Mouse (Mus musculus) liver, embryonic 16.5 days (tissue): Measurements from ENCODE around the gene Cdc42bpg. TPM values are rescaled to one million over a fixed set of nuclear protein-coding genes. Genes with fewer than 3 reads are reported as not detected.
"Not testable (repeated sequence)": the region's sequence is repeated elsewhere in the genome, so short reads cannot be mapped to it uniquely, and the experiment has no call there.

Experiments used
- ATAC-seq: fragments of 200-750 bp; cut with Nextera tagmentation; 2 replicates; pipeline ENCODE4 v1.8.0; 2017; ENCODE audit warnings: low read depth, mild to moderate bottlenecking, moderate number of reproducible peaks, moderate library complexity
- H3K27ac ChIP-seq: fragments of 300-500 bp; sonication (generic); 2 replicates; pipeline ENCODE4 v1.5.1; 2014; ENCODE audit warnings: mild to moderate bottlenecking, low read length
- H3K27me3 ChIP-seq: fragments of 300-500 bp; sonication (generic); 2 replicates; pipeline ENCODE4 v1.6.1; 2014; ENCODE audit warnings: low read depth, low read length, mixed read lengths; ENCODE audit not compliant: control insufficient read depth, insufficient read depth
- H3K36me3 ChIP-seq: fragments of 300-500 bp; sonication (generic); 2 replicates; pipeline ENCODE4 v1.6.1; 2014; ENCODE audit warnings: mild to moderate bottlenecking; ENCODE audit not compliant: control insufficient read depth, insufficient read depth
- H3K4me1 ChIP-seq: fragments of 300-500 bp; sonication (generic); 2 replicates; pipeline ENCODE4 v1.6.1; 2014; ENCODE audit warnings: low read depth, low read length, mixed read lengths; ENCODE audit not compliant: control insufficient read depth
- H3K4me2 ChIP-seq: fragments of 300-500 bp; sonication (generic); 2 replicates; pipeline ENCODE4 v1.6.1; 2014; ENCODE audit warnings: low read depth, low read length, mixed read lengths
- H3K4me3 ChIP-seq: fragments of 300-500 bp; sonication (generic); 2 replicates; pipeline ENCODE4 v1.5.1; 2014; ENCODE audit warnings: low read depth, mild to moderate bottlenecking, low read length
- H3K9ac ChIP-seq: fragments of 300-500 bp; sonication (generic); 2 replicates; pipeline ENCODE4 v1.6.1; 2014; ENCODE audit warnings: low read depth, low read length
- H3K9me3 ChIP-seq: fragments of 300-500 bp; sonication (generic); replicated peaks from 2 replicates; pipeline ENCODE4 v1.6.1; 2016; ENCODE audit warnings: low read length; ENCODE audit not compliant: control insufficient read depth
- WGBS: fragments of 180-500 bp; shearing (Covaris S2); extraction: QIAGEN DNeasy Blood & Tissue Kit; methylation state at CpG from one replicate; pipeline ENCODE4 v1.1.7; 2014; ENCODE audit not compliant: insufficient replicate concordance; 5-methylcytosine and 5-hydroxymethylcytosine counted together
- polyA plus RNA-seq: library from polyadenylated mRNA; unstranded; fragments of >200 nt; fragmentation: Nextera tagmentation; extraction: Ambion mirVana; gene quantifications from 2 replicates; pipeline ENCODE4 v1.2.1, GENCODE M21; 2015

The Cdc42bpg gene
- polyA plus RNA-seq, 1 experiment from 2014 or later: 0.34 TPM

- no peaks in the 10 kb centered on the region for H3K27me3 ChIP-seq
- no peak overlapping the region for H3K4me2 ChIP-seq
- H3K9me3 ChIP-seq: no peaks in the 10 kb centered on the region
- peak overlapping the region; percentile 33; the same call in 1 of the 2 replicates for H3K9ac ChIP-seq
- H3K4me3 ChIP-seq: no peak overlapping the region
- H3K36me3 ChIP-seq: peaks cover 13% of the 10 kb centered on the region
- H3K27ac ChIP-seq: peak overlapping the region; percentile 10
- WGBS: 72% methylated on average over 14 of the region's 14 CpGs
- ATAC-seq: no peak
- peaks cover 73% of the 10 kb centered on the region for H3K4me1 ChIP-seq
Observed at GRCm38 (mm10) chr19:6289696-6290238, 16.5 kb upstream of the Cdc42bpg start.

DNA sequence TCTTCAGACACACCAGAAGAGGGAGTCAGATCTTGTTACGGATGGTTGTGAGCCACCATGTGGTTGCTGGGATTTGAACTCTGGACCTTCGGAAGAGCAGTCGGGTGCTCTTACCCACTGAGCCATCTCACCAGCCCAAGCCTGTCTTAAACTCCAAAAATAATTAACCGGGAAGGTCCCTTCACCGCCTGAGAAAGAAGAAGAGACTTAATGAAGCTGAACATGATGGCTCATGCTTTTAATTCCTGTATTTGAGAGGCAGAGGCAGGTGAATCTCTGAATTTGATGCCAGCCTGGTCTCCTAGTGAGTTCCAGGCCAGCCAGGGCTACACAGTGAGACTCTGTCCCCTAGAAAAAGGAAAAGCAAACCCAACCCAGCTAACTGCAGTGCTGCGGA, 15.5 kb upstream of the Cdc42bpg start:
- 82% methylated on average over 5 of the region's 6 CpGs for WGBS

DNA sequence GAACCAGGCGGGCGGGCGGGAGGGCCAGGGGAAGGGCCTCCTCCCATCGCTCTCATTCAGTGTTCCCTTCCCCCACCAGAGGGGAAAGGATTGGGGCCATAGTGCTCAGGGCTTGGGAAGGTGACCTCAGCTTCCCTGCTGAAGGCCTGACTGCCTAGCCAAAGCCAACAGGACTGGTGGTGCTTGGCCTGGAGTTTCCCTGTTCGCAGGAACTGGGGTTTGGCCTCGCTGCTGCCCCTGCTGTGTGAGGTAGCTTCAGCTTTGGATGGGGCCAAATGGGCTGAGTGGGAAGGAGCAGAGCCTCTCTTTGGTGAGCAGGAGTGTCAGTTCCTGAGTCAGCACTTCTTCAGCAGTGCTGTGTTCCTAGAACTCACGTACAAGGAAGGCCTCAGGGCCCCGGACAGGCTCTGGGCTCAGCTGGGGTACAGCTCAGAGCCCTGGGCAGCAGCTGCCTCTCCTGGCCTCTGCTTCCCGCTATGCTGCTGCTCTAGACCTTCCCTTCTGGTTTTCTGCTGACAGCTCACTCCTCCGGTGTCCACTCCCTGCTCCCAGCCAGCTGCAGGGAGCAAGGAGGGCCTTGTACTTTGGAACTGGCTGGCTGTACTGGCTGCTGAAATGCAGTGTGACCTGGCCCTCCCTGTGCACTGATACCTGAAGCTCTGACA, 15.0 kb upstream of the Cdc42bpg start:
- H3K4me3 ChIP-seq: no peak overlapping the region
- WGBS: 38% methylated on average over 10 of the region's 10 CpGs

More for the DNA sequence above, 15.5 kb upstream of the Cdc42bpg start:
- Histone ChIP-seq H3K36me3 (peaks cover 22% of the 10 kb centered on the region), H3K4me1 (peaks cover 65% of the 10 kb centered on the region), H3K4me2 (peak overlapping the region; percentile 28), H3K9ac (peak overlapping the region; percentile 49), H3K27ac (peak overlapping the region; percentile 88)
- H3K27me3 ChIP-seq, H3K9me3 ChIP-seq, ATAC-seq, H3K4me3 ChIP-seq: not testable (repeated sequence)

GRCm38 (mm10) chr19:6292262-6292661, 14.0 kb upstream of the Cdc42bpg start:
- ATAC-seq: no peak
- H3K4me2 ChIP-seq: no peak overlapping the region
- 81% methylated on average over 5 of the region's 5 CpGs for WGBS
- peak overlapping the region; percentile 88 for H3K27ac ChIP-seq
- no peak overlapping the region for H3K4me3 ChIP-seq
- no peaks in the 10 kb centered on the region for H3K9me3 ChIP-seq
- H3K27me3 ChIP-seq: no peaks in the 10 kb centered on the region
- peaks cover 65% of the 10 kb centered on the region for H3K4me1 ChIP-seq
- peaks cover 29% of the 10 kb centered on the region for H3K36me3 ChIP-seq
- H3K9ac ChIP-seq: no peak overlapping the region

More for the DNA sequence above, 15.0 kb upstream of the Cdc42bpg start:
- Histone ChIP-seq H3K9ac (peak overlapping the region; percentile 49), H3K4me2 (peak overlapping the region; percentile 28), H3K36me3 (peaks cover 27% of the 10 kb centered on the region), H3K4me1 (peaks cover 65% of the 10 kb centered on the region), H3K9me3 (no peaks in the 10 kb centered on the region), H3K27me3 (no peaks in the 10 kb centered on the region), H3K27ac (peak overlapping the region; percentile 88)
- ATAC-seq: peak; percentile 83

DNA sequence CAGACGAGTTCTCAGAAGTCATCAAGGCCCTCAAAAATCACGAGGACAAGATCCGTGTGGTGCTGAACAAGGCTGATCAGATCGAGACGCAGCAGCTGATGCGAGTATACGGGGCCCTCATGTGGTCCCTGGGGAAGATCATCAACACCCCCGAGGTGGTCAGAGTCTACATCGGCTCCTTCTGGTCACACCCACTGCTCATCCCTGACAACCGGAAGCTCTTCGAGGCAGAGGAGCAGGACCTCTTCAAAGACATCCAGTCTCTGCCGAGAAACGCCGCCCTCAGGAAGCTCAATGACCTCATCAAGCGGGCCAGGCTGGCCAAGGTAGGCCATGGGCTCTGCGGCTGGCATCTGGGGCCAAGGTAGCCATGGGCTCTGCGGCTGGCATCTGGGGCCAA, 12.0 kb upstream of the Cdc42bpg start:
- WGBS: 87% methylated on average over 17 of the region's 17 CpGs
- no peaks in the 10 kb centered on the region for H3K27me3 ChIP-seq
- H3K9ac ChIP-seq: no peak overlapping the region
- no peaks in the 10 kb centered on the region for H3K9me3 ChIP-seq
- H3K4me2 ChIP-seq: no peak overlapping the region
- peaks cover 36% of the 10 kb centered on the region for H3K36me3 ChIP-seq
- H3K4me1 ChIP-seq: peaks cover 68% of the 10 kb centered on the region
- no peak overlapping the region for H3K27ac ChIP-seq
- H3K4me3 ChIP-seq: no peak overlapping the region
- no peak for ATAC-seq

DNA sequence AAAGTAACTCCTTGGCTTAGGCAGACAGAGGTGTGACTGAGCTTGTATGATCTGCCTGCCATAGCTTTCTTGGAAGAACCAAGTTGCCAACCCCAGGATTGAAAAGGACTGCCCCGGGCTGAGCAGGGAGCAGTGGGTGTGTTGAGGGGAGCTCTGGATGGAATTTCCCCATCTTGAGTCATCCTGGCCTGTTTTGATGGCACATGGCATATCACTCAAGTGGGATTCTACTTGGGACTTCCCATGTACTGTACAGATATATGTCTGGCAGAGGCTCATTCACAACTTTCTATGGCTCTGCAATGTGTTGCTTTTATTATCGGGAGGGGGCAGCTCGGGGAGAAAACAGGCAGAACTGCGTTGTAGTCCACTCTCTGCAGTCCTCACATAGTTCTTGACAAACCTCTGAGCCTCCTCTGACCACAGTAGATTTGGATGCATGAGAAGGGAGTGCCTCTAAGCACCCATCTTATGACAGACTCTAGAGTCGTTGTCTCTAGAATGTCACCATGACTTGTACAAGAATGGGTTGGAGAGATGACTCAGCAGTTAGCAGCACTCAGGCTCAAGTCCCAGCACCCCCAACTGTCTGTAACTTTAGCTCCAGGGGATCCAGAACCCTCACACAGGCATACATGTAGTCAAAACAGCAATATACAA, 9.6 kb upstream of the Cdc42bpg start:
- peaks cover 69% of the 10 kb centered on the region for H3K4me1 ChIP-seq
- no peaks in the 10 kb centered on the region for H3K9me3 ChIP-seq
- 0 out of 2 replicates have a peak overlapping the region, but pooled peaks have one; percentile 25 for H3K4me2 ChIP-seq
- ATAC-seq: peak; percentile 40
- peaks cover 35% of the 10 kb centered on the region for H3K36me3 ChIP-seq
- H3K4me3 ChIP-seq: no peak overlapping the region
- no peaks in the 10 kb centered on the region for H3K27me3 ChIP-seq
- peak overlapping the region; percentile 34 for H3K9ac ChIP-seq
- WGBS: 65% methylated on average over 5 of the region's 5 CpGs
- H3K27ac ChIP-seq: peak overlapping the region; percentile 89

DNA sequence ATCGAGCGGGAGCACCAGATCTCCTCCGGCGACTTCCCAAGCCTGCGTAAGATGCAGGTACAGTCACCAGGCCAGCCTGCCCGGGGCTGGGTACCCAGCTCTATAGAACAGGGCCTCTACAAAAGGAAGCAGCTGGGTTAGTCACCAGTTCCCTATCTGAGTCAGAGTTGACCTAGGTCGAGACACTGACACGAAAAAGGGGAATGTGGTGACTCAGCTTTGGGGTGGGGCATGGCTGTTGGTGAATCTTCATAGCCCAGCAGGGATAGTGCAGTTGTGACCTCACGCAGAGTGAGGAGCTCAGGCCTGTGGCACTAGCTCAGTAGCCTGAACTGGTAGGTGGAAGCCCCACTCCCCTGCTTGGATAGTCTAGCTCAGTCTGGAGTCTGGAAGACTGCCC, 8.6 kb upstream of the Cdc42bpg start:
- Histone ChIP-seq H3K36me3 (peaks cover 35% of the 10 kb centered on the region), H3K9me3 (no peaks in the 10 kb centered on the region), H3K9ac (peak overlapping the region; percentile 44), H3K4me2 (peak overlapping the region; percentile 25), H3K4me3 (no peak overlapping the region; the same call in 1 of the 2 replicates), H3K4me1 (peaks cover 71% of the 10 kb centered on the region), H3K27me3 (no peaks in the 10 kb centered on the region), H3K27ac (peak overlapping the region; percentile 89)
- ATAC-seq: peak; percentile 68
- 43% methylated on average over 9 of the region's 9 CpGs for WGBS

DNA sequence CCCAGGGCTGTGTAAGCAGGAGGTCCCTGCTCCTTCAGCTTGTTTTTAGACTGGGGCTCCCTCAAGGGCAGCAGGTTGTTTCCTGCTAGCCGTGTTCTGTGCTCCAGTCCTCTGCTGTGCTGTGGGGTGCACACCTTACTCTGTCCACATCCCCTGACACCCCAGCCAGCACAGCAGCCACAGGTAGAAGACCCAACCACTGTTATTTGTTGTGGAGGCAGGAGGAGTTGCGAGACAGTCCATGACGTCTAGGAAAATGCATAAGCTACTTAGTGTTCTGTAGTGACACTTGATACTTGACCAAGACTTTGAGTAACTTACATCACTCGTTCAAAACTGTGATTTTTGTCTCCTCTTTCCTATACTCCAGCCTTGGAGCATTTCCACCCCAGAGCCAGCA, 7.3 kb upstream of the Cdc42bpg start:
- Histone ChIP-seq H3K27ac (peak overlapping the region; percentile 96), H3K9me3 (no peaks in the 10 kb centered on the region), H3K4me3 (no peak overlapping the region), H3K4me2 (no peak overlapping the region), H3K9ac (peak overlapping the region; percentile 44; the same call in 1 of the 2 replicates), H3K36me3 (peaks cover 35% of the 10 kb centered on the region), H3K27me3 (no peaks in the 10 kb centered on the region), H3K4me1 (peaks cover 84% of the 10 kb centered on the region)
- ATAC-seq: no peak
- 64% methylated on average over 4 of the region's 4 CpGs for WGBS
